Mouse (Mus musculus) ovary, postnatal 36 days (tissue): ENCODE results near the gene Ern1.
"Not testable (repeated sequence)": the region's sequence is repeated elsewhere in the genome, so short reads cannot be mapped to it uniquely, and the experiment has no call there.

Source experiments
- DNase-seq: peaks from one replicate; pipeline ENCODE4 v3.0.0; 2022; ENCODE audit warnings: low spot score, mixed read lengths

Gene Ern1

DNA sequence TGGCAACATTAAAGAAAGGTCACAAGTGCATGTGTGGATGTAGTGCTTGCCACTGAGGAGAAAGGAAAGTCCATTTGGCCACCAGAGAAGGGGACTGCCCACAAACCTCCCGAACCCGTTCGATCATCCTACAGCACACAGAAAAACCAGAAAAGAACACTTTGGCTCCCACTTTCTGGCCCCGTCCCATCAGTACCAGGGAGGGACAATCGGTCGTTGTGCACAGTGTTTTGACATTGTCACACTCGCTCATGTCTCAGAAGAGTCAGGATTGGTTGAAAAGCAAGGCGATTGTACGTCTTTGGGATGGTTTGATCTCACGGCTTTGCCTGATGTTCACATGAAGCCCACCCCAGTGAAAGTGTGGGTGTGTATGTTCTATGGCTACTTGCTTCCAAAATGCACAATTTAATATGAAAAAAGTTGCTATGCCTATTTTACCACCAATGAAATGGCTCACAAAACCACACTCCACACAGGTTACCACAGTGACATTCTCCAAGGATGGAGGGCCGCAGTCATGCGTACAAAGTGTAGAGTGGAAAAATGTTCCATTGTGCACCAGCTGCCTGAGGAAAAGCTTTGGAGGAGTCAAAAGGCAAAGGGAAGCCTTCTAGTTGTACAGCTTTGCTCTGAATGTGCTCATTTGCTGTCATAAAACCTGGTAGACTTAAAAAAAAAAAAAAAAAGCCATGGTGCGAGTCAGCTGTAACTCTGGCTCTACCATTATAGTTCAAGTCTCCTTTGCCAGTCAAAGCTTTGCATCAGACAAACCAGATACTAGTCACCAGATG is 15.2 kb upstream of the Ern1 start:
- no peak for DNase-seq

DNA sequence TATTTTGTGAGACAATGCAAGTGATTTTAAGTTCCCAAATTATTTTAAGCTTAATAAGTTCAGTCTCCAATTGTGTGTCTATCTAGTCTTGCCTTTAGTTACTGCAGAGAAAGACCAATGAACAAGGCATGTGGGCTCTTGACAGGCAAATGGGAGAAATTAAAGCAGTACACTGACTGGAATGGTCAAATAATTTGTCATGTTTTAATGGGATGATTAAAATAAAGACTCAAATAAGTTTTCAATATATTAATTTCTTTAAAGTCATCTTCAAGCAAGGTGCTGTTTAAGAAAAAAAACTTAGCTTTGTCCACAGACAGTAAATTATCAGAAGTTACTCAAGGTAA is 14.5 kb upstream of the Ern1 start:
- no peak for DNase-seq

DNA sequence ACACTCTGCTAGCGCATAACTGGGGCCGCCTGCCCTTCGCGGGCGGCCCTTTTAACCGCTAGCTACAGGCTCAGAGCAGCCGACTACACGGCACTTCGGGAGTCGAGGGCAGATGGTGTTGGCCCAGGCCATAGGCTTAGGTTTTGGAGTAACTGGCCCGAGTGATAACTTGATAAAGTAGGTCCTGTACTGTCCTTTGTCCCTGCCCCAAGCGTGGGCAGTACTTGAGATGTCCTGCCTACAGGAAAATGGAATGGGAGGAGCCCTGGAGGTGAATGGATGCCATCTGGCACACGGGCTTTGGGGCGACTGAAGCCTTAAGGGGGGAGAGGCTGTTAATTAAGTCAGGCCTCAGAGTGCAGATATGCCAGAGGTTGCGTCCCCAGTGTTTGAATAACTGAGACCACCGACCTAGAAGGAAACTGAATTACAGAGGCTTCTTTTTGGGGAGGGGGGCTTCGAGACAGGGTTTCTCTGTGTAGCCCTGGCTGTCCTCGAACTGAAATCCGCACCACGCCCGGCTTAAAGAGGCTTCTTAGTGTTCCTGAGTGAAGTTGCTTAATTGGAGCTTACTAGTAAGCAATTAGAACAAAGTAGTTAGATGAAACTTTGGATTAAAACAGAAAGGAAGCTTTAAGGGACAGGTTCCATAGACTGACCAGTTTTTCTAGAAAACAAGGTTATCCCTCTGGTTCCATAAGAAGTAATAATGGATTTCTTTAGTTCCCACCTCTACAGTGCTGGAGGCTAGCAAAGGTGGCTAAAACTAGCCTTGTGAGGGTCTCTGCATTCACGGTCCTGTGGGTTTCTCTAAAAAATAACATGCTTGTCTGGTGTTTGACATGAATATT is 13.9 kb upstream of the Ern1 start:
- peak; percentile 66 for DNase-seq

DNA sequence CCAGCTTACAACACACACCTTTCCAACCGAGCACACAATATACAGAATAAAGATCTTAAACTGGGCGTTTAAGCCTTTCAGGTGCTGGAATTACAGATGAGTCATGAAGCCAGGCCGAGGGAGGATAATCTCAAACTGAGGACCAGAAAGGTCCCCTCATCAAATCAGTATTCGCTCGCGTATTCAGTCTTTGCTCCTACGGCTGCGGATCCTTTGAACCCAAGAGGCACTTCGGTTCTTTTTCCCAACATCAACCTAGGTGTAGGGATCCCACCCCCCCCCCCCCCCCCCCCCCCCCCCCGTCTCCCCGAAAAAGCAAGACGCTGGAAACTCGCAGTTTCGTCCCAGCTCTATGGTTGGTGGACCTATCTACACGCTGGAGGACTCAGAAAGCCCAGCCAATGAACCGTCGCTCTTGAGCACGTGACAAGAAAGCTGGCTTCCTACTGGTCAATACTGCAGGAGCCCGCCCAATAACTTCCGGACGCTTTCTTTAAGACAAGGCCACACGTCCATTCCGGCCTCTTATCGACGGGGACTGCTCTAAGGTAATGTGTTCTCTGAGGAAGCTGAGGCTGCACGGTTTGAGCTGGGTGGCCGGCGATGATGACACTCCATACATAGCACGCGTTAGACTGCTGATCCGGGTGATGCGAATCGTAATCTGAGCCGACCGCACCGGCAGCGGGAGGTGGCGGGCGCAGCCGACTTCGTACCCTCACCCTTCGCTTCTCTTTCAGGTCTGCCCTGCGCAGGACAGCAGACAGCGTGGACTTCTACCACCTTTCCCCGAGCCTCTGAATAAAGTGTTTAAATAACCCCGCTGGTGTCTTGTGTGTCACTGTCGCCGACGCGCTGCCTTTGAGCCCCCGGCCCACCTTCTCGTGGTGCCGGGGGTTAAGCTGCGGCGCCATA is 13.0 kb upstream of the Ern1 start:
- peak; percentile 86 for DNase-seq

DNA sequence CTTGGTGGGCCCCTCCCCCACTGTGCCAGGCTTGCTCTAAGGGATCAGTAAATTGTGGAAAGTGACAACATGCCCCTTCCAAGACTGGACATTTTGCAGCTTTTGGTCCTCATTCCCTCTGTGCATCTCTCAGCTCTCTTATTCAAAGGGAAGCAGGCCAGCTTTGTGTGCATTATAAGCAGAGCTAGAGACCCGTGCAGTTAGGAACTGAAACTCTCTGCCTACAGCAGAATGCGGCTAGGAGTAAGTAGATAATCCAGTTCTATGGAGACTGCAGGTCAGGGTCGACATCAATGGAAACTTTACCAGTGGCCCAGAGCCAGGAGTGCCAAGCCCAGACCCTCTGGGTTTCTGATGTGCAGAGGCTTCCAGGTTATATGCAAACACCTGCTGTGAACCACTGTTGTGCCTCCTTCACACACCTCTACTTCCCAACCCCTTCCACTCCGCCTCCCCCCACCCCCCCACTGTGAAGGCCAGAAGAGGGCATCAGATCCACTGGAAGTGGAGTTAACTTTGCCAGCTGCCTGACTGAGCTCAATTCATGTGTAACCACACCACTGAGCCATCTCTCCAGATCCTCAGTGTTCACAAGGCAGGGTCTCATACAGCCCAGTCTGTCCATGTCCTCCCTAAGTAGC is 11.2 kb upstream of the Ern1 start:
- DNase-seq, result no peak

DNA sequence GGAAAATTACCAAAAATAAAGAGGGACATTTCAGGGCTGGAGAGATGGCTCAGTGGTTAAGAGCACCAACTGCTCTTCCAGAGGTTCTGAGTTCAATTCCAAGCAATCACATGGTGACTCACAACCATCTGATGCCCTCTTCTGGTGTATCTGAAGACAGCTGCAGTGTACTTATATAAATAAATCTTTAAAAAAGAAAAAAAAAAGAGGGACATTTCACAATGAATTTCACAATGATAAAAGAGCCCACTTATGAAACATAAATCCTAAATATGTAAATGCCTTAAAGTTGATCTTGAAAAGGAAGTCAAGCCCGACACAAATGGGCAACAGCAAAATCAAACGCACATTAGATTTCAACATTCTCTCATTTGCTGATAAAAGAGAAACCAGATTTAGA is 10.3 kb upstream of the Ern1 start:
- no peak for DNase-seq

DNA sequence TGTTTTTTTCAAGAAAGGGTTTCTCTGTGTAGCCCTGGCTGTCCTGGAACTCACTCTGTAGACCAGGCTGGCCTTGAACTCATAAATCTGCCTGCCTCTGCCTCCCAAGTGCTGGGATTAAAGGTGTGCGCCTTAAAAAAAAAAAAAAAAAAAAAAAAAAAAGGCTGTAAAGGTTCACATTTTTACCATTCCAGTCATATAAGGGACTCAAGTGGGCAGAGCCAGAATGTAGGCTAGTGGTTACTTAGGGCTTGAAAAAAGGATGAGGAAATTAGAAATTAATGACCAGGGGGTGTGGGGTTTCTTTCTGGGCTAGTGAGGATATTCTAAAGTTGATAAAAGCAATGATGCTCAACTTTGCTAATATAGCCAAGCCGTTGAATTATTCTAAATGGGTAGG is 9.4 kb upstream of the Ern1 start:
- DNase-seq, result not testable (repeated sequence)

DNA sequence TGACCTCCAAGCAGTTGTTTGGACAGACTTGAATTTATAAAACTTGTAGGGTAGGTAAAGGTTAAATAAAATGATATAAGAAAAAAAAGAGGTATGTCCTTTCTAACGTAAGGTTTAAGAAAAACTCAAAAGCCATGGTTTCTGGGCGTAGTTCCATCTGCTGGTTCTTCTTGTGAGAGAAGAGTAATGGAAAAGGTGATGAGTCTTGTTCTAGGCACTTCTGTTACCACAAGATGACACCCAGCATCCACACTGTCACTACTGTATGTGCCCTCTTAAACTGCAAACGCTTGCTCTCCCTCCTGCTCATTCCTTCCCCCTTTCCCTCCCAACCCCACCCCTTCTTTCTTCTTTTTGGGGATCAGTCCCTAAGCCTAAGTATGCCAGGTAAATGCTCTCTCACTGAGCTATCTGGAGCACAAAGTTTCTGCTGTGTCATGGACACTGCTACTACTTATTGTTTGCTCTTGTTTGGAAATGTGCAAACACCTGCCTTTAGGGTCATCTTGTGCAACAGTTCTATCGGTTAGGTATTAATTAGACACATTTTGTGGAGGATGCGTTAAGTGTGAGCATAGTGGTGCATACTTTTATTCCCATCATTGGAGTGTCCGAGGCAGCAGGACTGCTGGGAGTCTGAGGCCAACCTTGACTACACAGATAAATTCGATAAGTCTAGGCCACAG is 5.5 kb upstream of the Ern1 start:
- no peak for DNase-seq

DNA sequence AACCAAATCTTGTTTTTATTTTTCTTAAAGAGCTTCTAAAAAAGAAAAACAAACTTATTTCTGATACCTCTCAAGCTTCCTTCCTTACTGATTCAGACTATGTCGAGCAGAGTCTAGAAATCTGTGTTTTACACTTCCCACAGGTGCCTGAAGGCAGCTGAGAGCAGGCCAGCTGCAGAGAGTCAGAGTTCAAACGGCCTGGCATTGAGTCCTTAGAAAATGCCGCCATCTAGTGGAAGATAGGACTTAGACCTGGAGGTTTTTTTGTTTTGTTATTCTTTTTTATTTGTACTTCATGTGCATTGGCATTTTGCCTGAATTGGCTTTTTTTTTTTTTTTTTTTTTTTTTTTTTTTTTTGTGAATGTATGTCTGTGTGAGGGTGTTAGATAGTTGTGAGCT is 3.7 kb upstream of the Ern1 start:
- no peak for DNase-seq

DNA sequence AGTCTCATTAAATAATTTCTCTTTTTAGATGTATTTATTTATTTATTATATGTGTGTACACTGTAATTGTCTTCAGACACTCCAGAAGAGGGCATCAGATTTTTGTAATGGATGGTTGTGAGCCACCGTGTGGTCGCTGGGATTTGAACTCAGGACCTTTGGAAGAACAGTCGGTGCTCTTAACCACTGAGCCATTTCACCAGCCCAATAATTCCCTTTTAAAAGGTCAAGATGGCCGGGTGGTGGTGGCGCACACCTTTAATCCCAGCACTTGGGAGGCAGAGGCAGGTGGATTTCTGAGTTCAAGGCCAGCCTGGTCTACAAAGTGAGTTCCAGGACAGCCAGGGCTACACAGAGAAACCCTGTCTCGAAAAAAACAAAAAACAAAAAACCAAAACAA is 2.9 kb upstream of the Ern1 start:
- not testable (repeated sequence) for DNase-seq

DNA sequence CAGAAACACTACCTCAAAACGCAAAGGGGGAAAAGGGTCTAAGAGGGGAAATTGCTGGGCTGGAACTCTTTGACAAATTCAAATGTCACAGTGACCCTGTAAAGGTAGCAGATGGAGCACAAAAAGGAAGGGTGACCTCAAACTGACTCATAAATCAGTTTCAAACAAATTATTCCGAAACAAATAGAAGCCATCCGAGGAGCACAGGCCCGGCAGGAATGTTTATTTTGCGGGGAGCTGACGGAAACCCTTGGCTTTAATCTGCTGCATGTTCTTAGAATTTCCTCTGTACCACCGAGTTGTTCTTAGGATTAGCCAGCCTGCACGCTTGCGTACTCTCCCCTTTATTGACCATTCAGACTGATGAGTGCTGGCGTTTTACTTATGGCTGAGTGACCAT is 2.4 kb upstream of the Ern1 start:
- DNase-seq, result no peak

DNA sequence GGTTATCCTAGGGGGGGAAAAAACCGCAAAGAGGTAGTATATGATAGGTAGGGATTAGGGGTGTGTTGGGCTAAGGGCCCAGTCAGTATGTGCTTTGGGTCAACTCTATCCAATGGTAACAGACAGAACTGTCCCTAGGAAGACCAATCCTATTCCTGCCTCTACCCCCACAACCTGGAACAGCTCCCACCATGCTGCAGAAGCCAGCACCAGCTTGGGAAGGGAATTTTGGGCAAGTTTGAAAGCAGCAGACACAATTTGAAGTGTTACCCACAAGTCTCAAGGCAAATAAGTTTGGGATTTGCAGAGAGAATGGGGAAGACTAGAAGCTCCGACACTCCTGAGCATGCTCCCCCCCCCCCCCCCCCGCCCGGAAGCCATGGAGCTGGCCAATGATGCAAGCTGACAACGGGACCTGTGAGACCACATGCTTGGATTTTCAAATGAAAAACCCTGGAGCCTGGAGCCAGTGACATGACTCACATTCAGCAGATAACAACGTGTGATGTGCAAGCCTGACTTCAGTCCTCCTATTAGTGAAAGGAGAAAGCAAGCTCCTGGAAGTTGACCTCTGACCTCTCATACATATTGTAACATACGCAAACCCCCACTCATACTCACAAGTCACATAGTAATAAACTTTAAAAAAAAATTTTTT is 1.5 kb upstream of the Ern1 start:
- DNase-seq, result no peak

DNA sequence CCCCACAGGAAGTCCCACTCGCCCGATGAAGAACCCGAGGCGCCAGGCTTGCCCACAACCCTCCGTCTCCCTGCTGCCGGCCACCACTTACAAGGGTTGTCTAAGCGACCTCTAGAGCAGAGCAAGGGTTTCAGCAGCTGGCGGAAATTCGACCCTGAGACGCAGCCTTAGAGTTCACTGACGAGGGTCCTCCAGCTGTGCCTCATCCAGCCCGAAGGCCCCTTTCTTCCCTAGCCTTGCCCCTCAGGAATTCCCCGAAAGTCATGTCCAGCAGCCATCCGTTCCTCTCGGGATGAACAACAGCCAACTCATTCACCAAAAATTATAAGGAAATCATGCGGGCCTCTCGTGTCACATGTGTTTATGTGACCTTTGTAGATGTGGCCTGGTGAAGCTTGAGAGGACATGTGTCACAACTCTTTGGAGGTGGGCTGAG is 492 bp upstream of the Ern1 start:
- DNase-seq, result no peak

DNA sequence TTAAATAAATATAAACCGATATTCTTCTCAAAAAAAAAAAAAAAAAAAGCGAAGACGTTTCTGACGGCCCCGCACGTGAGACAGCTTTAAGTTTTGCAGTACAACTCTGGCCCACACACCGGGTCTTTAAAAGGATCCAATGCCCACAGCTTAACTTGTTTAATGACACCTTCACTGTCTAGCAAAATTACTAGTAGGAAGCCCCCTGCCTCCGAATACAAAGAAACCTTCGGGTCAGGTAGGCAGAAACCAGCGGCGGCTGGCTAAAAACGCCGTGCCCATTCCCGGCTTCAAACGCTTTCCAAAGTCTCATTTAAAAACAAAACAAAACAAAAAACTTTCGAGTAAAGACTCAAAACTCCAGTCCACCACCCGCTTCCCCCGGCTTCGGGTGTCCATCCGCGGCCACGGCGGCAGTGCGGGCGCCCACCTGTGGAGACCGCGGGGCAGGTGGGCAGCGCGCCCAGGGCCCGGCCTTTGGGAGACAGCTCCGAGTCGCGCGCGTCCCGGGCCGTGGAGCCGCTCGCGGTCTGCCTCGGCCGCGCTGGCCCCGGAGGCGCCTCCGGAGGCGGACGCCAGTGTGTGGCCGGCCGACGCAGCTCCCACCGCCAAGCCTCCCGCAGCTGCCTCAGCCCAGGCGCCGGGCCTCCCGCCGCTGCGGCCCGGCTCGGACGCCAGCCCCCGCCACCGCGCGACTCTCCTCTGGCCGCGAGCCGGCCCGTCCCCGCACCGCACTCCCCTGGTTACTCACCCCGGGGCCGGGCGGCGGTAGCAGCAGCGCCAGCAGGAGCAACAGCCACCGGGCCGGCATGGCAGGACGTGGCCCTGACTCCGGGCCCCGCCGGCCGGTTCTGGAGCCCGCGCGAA is 553 bp downstream of the Ern1 start:
- DNase-seq, result no peak

DNA sequence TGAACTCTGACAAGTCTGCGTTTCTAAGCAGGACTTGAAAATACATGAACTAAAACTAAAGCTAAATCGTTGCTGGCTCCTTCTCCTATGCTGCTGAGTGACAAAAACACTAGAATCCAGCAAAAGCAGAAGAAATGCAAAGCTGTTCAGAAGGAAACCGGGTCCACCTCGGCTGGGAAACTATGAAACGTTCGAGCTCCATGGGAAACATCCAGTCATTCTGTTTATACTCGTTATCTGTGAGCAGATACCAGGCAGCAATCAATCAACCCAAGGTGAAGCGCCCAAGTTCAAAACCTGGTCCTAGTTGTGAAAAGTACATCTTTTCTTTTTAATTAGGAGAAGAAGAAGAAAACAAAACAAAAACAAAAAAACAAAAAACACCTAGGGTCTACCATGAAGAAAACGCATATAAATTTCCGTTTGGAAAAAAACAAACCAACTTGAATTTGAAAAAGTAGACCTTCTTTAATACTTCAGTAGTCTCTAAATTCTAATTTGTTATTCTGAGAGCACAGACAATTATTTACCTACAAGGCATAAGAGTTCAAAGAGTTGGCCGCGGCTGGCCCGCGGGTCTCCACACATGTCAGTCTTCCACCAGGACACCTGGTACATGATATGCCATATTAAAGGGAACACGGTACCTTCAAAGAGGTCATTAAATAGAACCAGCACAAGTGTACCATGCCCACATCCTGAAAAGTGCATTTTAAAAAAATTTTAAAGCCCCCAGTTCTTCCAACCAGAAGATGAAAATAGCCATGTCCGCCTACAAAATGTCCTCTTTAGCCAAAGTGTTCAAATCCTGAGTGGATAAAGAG is 1.4 kb downstream of the Ern1 start:
- no peak for DNase-seq

DNA sequence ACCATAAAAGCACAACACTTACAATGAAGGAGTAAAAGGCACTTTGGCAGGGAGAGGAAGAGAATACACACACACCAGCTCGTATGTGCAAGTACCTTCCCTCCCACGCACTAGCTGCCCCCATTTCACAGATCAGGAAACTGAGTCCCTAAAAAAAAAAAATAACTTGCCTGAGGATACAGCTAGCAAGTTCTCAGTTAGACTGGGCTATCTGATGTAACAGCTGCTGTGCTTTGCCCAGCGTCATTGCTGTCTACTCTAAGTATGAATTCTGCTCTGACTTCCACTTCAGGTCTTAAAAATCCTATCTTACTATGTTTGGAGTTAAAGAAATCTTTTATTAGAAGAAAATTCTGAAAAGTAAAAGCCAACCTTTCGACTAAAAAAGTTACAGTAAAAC is 2.0 kb downstream of the Ern1 start:
- no peak for DNase-seq

DNA sequence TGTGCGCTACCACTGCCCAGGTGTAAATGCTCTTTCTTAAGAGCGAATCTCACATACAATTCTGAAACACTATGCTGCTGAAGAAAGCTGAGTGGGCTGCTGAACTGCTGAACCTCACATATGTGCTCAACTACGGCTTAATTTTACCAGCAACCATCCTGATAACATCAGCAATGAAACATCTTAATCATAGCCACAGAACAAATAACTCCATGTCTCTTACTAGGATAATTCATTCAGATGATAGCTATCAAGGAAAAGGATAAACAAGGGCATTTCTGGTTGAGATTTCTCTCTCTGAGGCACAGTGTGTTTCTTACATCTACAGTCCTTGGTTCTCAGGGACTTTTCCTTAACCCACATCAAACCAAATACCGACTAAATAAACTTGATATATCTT is 2.8 kb downstream of the Ern1 start:
- DNase-seq, result no peak

DNA sequence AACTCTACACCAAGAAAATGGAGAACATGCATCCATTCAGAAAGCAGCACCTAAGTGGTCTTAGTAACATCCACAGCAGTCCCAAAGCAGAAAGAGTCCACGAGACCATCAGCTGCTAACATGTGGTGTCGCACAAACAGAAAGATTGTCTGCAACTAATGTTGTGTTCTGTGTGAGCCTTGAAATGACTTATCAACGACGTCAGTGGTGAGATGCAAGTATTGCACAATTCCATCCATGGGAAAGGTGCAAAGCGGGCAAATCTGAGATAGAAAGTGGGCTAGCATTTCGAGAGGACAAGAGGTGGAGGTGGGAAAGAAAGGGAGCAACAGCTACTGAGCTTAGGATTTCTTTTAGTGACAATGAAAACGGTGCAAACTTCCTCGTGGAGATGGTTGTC is 4.8 kb downstream of the Ern1 start:
- DNase-seq, result no peak

DNA sequence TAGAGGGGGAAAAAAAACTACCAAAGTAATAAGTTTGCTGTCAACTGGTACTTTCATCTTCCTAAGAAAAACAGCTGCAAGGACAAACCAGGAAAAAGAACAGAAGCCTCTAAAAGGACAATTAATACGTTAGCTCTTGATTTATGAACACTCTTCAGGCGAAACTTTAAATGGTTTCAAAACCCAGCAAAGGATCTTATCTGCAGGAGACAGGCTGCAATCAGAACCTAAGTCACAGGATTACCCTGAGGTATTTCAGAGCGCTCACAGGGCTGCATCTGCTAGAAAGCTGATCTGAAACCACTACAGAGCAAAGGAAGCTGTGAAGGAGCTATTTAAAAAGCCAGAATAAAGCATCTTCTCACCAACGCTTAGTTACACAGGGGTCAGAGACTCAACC is 6.0 kb downstream of the Ern1 start:
- no peak for DNase-seq
